Mouse (Mus musculus): ENCODE data around the gene Zbtb9. TPM values are rescaled to one million over a fixed set of nuclear protein-coding genes. Genes with fewer than 3 reads are reported as not detected.
"Not testable (repeated sequence)": the region's sequence is repeated elsewhere in the genome, so short reads cannot be mapped to it uniquely, and the experiment has no call there.

Gene Zbtb9
- polyA plus RNA-seq, 1 experiment from 2014 or later = 11.3 TPM

DNA sequence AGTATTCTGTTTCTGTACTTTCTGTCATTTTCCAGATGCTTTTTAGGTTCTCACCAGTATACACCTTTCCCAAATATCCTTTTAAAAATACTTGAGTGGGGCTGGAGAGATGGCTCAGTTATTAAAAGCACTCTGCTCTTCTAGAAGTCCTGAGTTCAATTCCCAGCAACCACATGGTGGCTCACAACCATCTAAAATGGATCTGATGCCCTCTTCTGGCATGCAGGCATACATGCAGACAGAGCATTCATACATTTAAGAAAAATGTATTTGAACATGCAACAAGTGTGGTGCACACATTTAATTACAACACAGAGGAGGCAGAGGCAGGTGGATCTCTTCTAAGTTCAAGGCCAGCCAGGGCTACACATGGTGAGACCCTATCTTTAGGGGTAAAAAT lies 2.4 kb downstream of the Zbtb9 start:
- peaks cover 23% of the 10 kb centered on the region for H3K4me1 ChIP-seq (ENCODE audit: control insufficient read depth, insufficient read depth, low read length)
- H3K27me3 ChIP-seq (ENCODE audit: control insufficient read depth, insufficient read depth, low read length) = no peaks in the 10 kb centered on the region
- no peak overlapping the region for H3K9ac ChIP-seq (replicated peaks; ENCODE audit: low read length)
- H3K4me3 ChIP-seq (replicated peaks; ENCODE audit: low read depth, low read length) = no peak overlapping the region
- H3K9me3 ChIP-seq (ENCODE audit: control insufficient read depth, low read length) = no peaks in the 10 kb centered on the region
- H3K36me3 ChIP-seq (ENCODE audit: control insufficient read depth, insufficient read depth, low read length) = peaks cover 59% of the 10 kb centered on the region
- DNase-seq (no peak), ATAC-seq (ENCODE audit: low FRiP score, low TSS enrichment) (no peak)
- H3K27ac ChIP-seq (replicated peaks; ENCODE audit: low read depth, low read length) = no peak overlapping the region
- H3K4me2 ChIP-seq (ENCODE audit: low read length) = no peak overlapping the region

DNA sequence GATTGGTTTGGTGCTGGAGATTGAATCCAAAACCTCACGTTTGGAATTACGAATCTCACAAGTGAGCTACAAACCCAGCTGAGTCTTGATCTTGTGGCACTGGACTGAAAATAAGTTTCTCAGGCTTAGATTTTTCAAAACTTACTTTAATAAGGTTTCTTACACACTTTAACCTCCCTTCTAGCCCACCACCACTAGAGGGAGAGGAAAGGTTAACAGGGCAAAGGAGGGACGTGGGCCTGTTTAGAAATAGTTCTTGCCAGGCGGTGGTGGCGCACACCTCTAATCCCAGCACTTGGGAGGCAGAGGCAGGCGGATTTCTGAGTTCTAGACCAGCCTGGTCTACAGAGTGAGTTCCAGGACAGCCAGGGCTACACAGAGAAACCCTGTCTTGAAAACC lies 4.4 kb downstream of the Zbtb9 start:
- DNase-seq; H3K9ac ChIP-seq (replicated peaks; ENCODE audit: low read length); H3K9me3 ChIP-seq (ENCODE audit: control insufficient read depth, low read length); H3K4me2 ChIP-seq (ENCODE audit: low read length); H3K27me3 ChIP-seq (ENCODE audit: control insufficient read depth, insufficient read depth, low read length); H3K27ac ChIP-seq (replicated peaks; ENCODE audit: low read depth, low read length); H3K4me3 ChIP-seq (replicated peaks; ENCODE audit: low read depth, low read length); ATAC-seq (ENCODE audit: low FRiP score, low TSS enrichment): not testable (repeated sequence)
- peaks cover 19% of the 10 kb centered on the region for H3K4me1 ChIP-seq (ENCODE audit: control insufficient read depth, insufficient read depth, low read length)
- peaks cover 57% of the 10 kb centered on the region for H3K36me3 ChIP-seq (ENCODE audit: control insufficient read depth, insufficient read depth, low read length)
- 92% methylated on average over 6 of the region's 6 CpGs for WGBS

DNA sequence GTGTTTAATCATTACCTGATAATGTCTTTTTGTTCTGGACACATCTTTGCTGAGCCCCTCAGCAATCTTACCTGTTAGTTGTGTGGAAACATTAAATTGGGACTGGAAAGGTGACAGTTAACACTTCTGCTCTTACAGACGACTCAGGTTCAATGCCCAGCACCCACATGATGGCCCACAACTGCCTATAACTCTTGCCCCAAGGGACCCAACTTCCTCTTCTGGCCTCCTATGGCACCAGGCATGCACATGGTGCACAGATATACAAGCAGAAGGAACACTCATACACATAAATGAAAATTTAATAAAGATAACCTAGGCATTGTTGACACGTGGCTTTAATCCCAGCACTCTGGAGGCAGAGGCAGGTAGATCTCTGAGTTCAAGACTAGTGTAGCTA lies 6.5 kb downstream of the Zbtb9 start:
- H3K4me2 ChIP-seq (ENCODE audit: low read length) = no peak overlapping the region
- 91% methylated on average over 2 of the region's 2 CpGs for WGBS
- ATAC-seq (ENCODE audit: low FRiP score, low TSS enrichment) (no peak), DNase-seq (no peak)
- peaks cover 57% of the 10 kb centered on the region for H3K36me3 ChIP-seq (ENCODE audit: control insufficient read depth, insufficient read depth, low read length)
- H3K9ac ChIP-seq (replicated peaks; ENCODE audit: low read length) = no peak overlapping the region
- peaks cover 10% of the 10 kb centered on the region; the same call in 1 of the 2 replicates for H3K4me1 ChIP-seq (ENCODE audit: control insufficient read depth, insufficient read depth, low read length)
- no peak overlapping the region for H3K4me3 ChIP-seq (replicated peaks; ENCODE audit: low read depth, low read length)
- H3K9me3 ChIP-seq (ENCODE audit: control insufficient read depth, low read length) = no peaks in the 10 kb centered on the region
- no peaks in the 10 kb centered on the region for H3K27me3 ChIP-seq (ENCODE audit: control insufficient read depth, insufficient read depth, low read length)
- H3K27ac ChIP-seq (replicated peaks; ENCODE audit: low read depth, low read length) = no peak overlapping the region

DNA sequence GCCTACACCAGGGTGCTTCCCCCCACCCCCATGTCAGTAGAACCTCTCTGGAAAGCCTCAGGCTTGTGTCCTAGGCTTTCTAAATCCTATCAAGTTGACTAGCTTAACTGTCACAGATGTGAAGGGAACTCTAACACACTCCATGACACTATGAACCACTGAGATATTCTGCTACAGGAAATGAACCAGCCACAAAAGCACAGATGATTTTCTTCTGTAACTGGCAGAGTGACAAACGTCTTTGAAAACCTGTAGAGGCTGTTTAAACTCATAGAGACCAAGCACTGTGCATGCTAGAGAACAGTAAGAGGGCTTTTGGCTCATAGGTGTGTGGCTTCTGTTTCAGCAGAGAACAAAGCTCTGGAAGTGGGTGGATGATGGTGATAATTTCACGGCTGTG lies 8.1 kb downstream of the Zbtb9 start:
- Histone ChIP-seq H3K27ac (replicated peaks; ENCODE audit: low read depth, low read length) (no peak overlapping the region), H3K9ac (replicated peaks; ENCODE audit: low read length) (no peak overlapping the region), H3K4me3 (replicated peaks; ENCODE audit: low read depth, low read length) (no peak overlapping the region), H3K4me2 (ENCODE audit: low read length) (no peak overlapping the region), H3K27me3 (ENCODE audit: control insufficient read depth, insufficient read depth, low read length) (no peaks in the 10 kb centered on the region), H3K9me3 (ENCODE audit: control insufficient read depth, low read length) (no peaks in the 10 kb centered on the region), H3K4me1 (ENCODE audit: control insufficient read depth, insufficient read depth, low read length) (peaks cover 6% of the 10 kb centered on the region; the same call in 1 of the 2 replicates), H3K36me3 (ENCODE audit: control insufficient read depth, insufficient read depth, low read length) (peaks cover 43% of the 10 kb centered on the region)
- 80% methylated on average over 2 of the region's 2 CpGs for WGBS
- no peak for ATAC-seq (ENCODE audit: low FRiP score, low TSS enrichment)
- DNase-seq = no peak

DNA sequence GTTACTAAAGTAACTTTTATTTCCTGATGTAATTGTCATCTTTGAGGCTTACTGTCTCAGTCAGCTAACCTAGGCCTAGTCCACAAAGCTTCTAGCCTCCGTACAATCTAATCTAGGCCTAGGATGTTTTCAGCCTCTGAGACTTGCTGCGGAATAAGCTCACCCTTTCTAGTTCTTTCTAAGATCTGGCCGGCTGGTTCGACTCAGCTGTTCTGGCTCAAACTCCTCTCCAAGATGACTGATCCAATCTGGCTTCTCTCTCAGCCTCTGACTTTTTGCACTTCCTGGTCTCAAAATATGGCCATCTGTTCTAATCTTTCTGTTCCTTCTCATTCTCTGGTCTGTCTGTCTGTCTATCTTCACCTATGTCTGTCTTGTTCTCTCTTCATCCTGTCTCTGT lies 10.4 kb downstream of the Zbtb9 start:
- H3K36me3 ChIP-seq (ENCODE audit: control insufficient read depth, insufficient read depth, low read length) = peaks cover 23% of the 10 kb centered on the region; the same call in 1 of the 2 replicates
- no peak overlapping the region for H3K4me3 ChIP-seq (replicated peaks; ENCODE audit: low read depth, low read length)
- no peaks in the 10 kb centered on the region for H3K4me1 ChIP-seq (ENCODE audit: control insufficient read depth, insufficient read depth, low read length)
- H3K27ac ChIP-seq (replicated peaks; ENCODE audit: low read depth, low read length) = no peak overlapping the region
- no peak overlapping the region for H3K9ac ChIP-seq (replicated peaks; ENCODE audit: low read length)
- 98% methylated on average over 4 of the region's 4 CpGs for WGBS
- H3K9me3 ChIP-seq (ENCODE audit: control insufficient read depth, low read length) = no peaks in the 10 kb centered on the region
- no peaks in the 10 kb centered on the region for H3K27me3 ChIP-seq (ENCODE audit: control insufficient read depth, insufficient read depth, low read length)
- ATAC-seq (ENCODE audit: low FRiP score, low TSS enrichment) (no peak), DNase-seq (no peak)
- H3K4me2 ChIP-seq (ENCODE audit: low read length) = no peak overlapping the region

DNA sequence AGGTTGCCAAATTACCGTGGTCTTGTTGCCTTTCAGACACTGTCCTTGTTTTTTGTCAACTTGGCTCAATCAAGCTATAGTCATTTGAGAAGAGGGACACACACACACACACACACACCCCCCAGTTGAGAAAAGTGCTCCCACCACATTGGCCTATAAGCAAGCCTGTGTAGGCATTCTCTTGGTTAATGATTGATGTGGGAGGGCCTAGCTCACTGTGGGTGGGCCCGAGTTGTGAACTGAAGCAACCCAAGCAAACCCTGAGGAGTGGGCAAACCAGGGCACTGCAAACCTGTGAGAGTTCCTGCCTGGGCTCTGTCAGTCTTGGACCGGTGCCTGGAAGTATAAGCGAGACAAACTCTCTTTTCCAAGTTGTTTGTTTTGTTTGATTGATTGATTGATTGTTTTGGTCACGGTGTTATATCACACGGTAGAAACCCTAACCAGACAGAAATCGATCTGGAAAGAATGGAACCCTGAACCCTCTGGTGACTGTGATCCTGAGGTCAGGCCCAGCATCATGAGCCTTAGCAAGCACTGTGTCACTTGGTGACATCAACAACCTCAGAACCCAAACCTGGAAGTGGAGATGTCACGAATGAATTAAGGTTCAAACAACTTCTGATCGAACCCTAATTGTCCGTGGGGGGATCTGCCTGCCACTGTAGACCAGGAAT lies 12.7 kb downstream of the Zbtb9 start:
- Histone ChIP-seq H3K9me3 (ENCODE audit: control insufficient read depth, low read length) (no peaks in the 10 kb centered on the region), H3K27me3 (ENCODE audit: control insufficient read depth, insufficient read depth, low read length) (no peaks in the 10 kb centered on the region), H3K36me3 (ENCODE audit: control insufficient read depth, insufficient read depth, low read length) (peaks cover 6% of the 10 kb centered on the region; the same call in 1 of the 2 replicates), H3K4me1 (ENCODE audit: control insufficient read depth, insufficient read depth, low read length) (no peaks in the 10 kb centered on the region), H3K9ac (replicated peaks; ENCODE audit: low read length) (no peak overlapping the region), H3K4me2 (ENCODE audit: low read length) (no peak overlapping the region), H3K27ac (replicated peaks; ENCODE audit: low read depth, low read length) (no peak overlapping the region), H3K4me3 (replicated peaks; ENCODE audit: low read depth, low read length) (no peak overlapping the region)
- ATAC-seq (ENCODE audit: low FRiP score, low TSS enrichment) (no peak), DNase-seq (no peak)
- WGBS = 93% methylated on average over 10 of the region's 10 CpGs

DNA sequence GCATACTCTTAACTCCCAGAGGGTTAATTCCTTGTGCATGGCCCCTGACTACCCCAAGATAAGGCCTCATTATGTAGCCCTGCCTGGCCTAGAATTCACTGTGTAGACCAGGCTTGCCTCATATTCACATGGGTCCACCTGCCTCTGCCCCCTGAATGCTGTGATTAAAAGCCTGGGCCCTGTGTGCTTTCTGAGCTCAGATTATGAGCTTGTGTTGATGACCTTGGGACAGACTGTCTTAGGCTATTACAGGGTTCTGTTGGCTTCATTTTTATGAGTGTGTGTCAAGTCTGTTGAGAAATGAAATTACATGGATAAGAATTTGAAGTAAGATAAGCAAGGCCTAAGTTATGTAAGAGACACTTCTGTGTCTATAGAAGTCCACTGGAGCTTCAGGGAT lies 17.6 kb downstream of the Zbtb9 start:
- no peak overlapping the region for H3K4me2 ChIP-seq (ENCODE audit: low read length)
- no peak overlapping the region for H3K27ac ChIP-seq (replicated peaks; ENCODE audit: low read depth, low read length)
- no peaks in the 10 kb centered on the region for H3K4me1 ChIP-seq (ENCODE audit: control insufficient read depth, insufficient read depth, low read length)
- H3K4me3 ChIP-seq (replicated peaks; ENCODE audit: low read depth, low read length) = no peak overlapping the region
- H3K36me3 ChIP-seq (ENCODE audit: control insufficient read depth, insufficient read depth, low read length) = no peaks in the 10 kb centered on the region
- H3K9me3 ChIP-seq (ENCODE audit: control insufficient read depth, low read length) = no peaks in the 10 kb centered on the region
- H3K9ac ChIP-seq (replicated peaks; ENCODE audit: low read length) = no peak overlapping the region
- no peak for ATAC-seq (ENCODE audit: low FRiP score, low TSS enrichment)
- no peaks in the 10 kb centered on the region for H3K27me3 ChIP-seq (ENCODE audit: control insufficient read depth, insufficient read depth, low read length)
- DNase-seq = no peak

DNA sequence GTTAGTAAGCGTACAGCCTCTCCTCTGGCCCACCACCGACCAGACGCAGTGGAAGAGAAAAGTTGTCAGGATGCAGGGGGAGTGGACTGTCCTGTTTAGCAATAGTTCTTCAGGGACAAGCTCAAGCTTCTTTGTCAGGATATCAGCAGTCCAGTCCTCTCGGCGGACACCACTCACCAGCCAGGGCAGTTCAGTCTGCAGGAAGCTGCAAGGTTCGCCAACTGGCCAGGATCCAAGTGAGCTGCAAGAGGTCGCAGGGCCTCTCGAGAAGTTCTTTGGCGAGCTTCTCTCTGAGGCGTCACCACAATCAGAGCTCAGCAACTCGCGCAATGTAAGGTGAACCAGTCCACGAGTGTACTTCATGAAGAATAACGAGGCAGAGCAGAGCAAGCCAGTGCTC lies 21.4 kb downstream of the Zbtb9 start:
- H3K27ac ChIP-seq (replicated peaks; ENCODE audit: low read depth, low read length) = no peak overlapping the region
- no peaks in the 10 kb centered on the region for H3K27me3 ChIP-seq (ENCODE audit: control insufficient read depth, insufficient read depth, low read length)
- DNase-seq (no peak), ATAC-seq (ENCODE audit: low FRiP score, low TSS enrichment) (no peak)
- no peaks in the 10 kb centered on the region for H3K9me3 ChIP-seq (ENCODE audit: control insufficient read depth, low read length)
- H3K4me3 ChIP-seq (replicated peaks; ENCODE audit: low read depth, low read length) = no peak overlapping the region
- no peaks in the 10 kb centered on the region for H3K36me3 ChIP-seq (ENCODE audit: control insufficient read depth, insufficient read depth, low read length)
- H3K9ac ChIP-seq (replicated peaks; ENCODE audit: low read length) = no peak overlapping the region
- WGBS = 88% methylated on average over 14 of the region's 14 CpGs
- no peak overlapping the region for H3K4me2 ChIP-seq (ENCODE audit: low read length)
- H3K4me1 ChIP-seq (ENCODE audit: control insufficient read depth, insufficient read depth, low read length) = no peaks in the 10 kb centered on the region

DNA sequence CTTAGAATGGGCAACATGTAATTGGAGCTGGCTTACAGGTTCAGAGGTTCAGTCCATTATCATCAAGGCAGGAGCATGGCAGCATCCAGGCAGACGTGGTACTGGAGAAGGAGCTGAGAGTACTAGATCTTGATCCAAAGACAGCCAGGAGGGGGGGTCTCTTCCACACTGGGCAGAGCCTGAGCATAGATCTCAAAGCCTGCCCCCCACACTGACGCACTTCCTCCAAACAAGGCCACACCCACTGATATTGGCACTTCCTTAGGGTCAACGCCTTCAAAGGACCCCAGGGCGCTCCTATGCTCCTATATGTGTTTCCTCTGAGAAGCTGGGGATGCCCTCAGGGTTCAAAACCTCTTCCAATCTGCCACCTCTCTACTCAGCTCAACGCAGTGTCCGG lies 22.0 kb downstream of the Zbtb9 start:
- Histone ChIP-seq H3K4me3 (replicated peaks; ENCODE audit: low read depth, low read length) (no peak overlapping the region), H3K4me1 (ENCODE audit: control insufficient read depth, insufficient read depth, low read length) (no peaks in the 10 kb centered on the region), H3K4me2 (ENCODE audit: low read length) (no peak overlapping the region), H3K9ac (replicated peaks; ENCODE audit: low read length) (no peak overlapping the region), H3K36me3 (ENCODE audit: control insufficient read depth, insufficient read depth, low read length) (no peaks in the 10 kb centered on the region), H3K27ac (replicated peaks; ENCODE audit: low read depth, low read length) (no peak overlapping the region), H3K27me3 (ENCODE audit: control insufficient read depth, insufficient read depth, low read length) (no peaks in the 10 kb centered on the region), H3K9me3 (ENCODE audit: control insufficient read depth, low read length) (no peaks in the 10 kb centered on the region)
- no peak for DNase-seq
- 84% methylated on average over 6 of the region's 6 CpGs for WGBS
- no peak for ATAC-seq (ENCODE audit: low FRiP score, low TSS enrichment)
